ENCODE assay signal across 31 mouse cellular contexts in the genomic region with DNA sequence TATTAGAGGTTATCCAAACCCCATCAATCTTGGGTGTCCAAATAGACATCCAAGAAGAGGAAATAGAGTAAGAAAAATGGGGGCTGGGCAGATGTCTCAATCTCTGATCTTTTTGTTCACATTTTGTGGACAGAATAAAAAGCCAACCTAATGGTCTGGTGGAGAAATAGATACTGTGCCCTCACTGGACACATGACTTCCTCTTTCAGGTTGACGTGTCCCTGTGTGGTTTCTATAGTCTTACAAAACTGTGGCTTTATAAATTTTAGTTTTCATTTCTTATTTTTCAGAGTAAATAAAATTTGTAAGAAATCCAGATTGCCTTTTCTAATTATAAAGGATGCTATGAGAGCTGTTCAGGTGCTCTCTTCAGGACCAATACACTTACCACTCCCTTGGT. TPM values are rescaled to one million over a fixed set of nuclear protein-coding genes. Genes with fewer than 3 reads are reported as not detected.
DNase-seq lines count a peak whose midpoint lies in the region; ATAC-seq and TF ChIP-seq lines count a peak whose summit lies in the region.
"Had no signal": no experiment of that assay in that cellular context is flagged by ENCODE, and none has a peak within 500 bp of the region (broad histone marks: within the 10 kb centered on the region; RNA-seq: fewer than 3 reads in every experiment).

No protein-coding gene starts in this region.

- H3K36me3 ChIP-seq in liver, adult 2 months (ENCODE audit: control insufficient read depth, insufficient read depth, low read length): no peaks in the 10 kb centered on the region
- H3K36me3 ChIP-seq in liver, embryonic 12.5 days: no peaks in the 10 kb centered on the region
- H3K36me3 ChIP-seq: embryonic facial prominence, embryonic 13.5 days; forebrain, embryonic 12.5 days; heart, embryonic 10.5 days; hindbrain, embryonic 10.5 days; kidney, embryonic 15.5 days; limb, embryonic 15.5 days; stomach, embryonic 15.5 days had no signal

- DNase-seq in liver, adult 2 months (ENCODE audit: extremely low read depth, low read depth, low spot score): peak; percentile 39
- DNase-seq in B cell, adult 2 months: peak; percentile 25 to 40
- DNase-seq in cerebellum, adult 9-10 months: no peak
- no peak for DNase-seq in kidney, adult 11 months
- DNase-seq in layer of hippocampus, postnatal 14 days (ENCODE audit: low spot score in 2 of 2): no peak
- DNase-seq: adrenal gland, postnatal 25 days; cerebellum, adult 9-11 months; embryo, embryonic 11 days; gastrocnemius, postnatal 36 days; kidney, postnatal 4 days; left cerebral cortex, postnatal 4 days; lung, adult 18-20 months; lung, postnatal 10 days; right cerebral cortex, postnatal 14 days; spleen, adult 18-20 months; thymus, adult 2 months; thymus, postnatal 4 days had no signal

- H3K79me2 ChIP-seq in liver, adult 2 months (ENCODE audit: control insufficient read depth, insufficient read depth, low read length): no peaks in the 10 kb centered on the region

- H3K27me3 ChIP-seq in liver, adult 2 months (ENCODE audit: control insufficient read depth, insufficient read depth, low read length): no peaks in the 10 kb centered on the region
- no peaks in the 10 kb centered on the region for H3K27me3 ChIP-seq in liver, embryonic 12.5 days (replicated peaks)
- H3K27me3 ChIP-seq: embryonic facial prominence, embryonic 13.5 days; forebrain, embryonic 12.5 days; kidney, embryonic 15.5 days; limb, embryonic 15.5 days; stomach, embryonic 15.5 days had no signal

- no peak overlapping the region for H3K9ac ChIP-seq in liver, adult 2 months (ENCODE audit: low read depth, low read length)
- no peak overlapping the region for H3K9ac ChIP-seq in liver, embryonic 12.5 days
- H3K9ac ChIP-seq: embryonic facial prominence, embryonic 13.5 days; forebrain, embryonic 12.5 days; kidney, embryonic 15.5 days; limb, embryonic 15.5 days; stomach, embryonic 15.5 days had no signal

- TF ChIP-seq CTCF in liver, adult 2 months (IDR thresholded peaks at IDR 0.05; ENCODE audit: low read depth, low read length): no peak

- no peak overlapping the region for H3K4me3 ChIP-seq in liver, adult 2 months (ENCODE audit: insufficient read depth, low read depth, low read length)
- no peak overlapping the region for H3K4me3 ChIP-seq in liver, embryonic 12.5 days
- H3K4me3 ChIP-seq: embryonic facial prominence, embryonic 13.5 days; erythroblast, embryonic 14.5 days; forebrain, embryonic 12.5 days; heart, embryonic 10.5 days; hindbrain, embryonic 10.5 days; kidney, embryonic 15.5 days; limb, embryonic 15.5 days; stomach, embryonic 15.5 days had no signal

- TF ChIP-seq POLR2A in liver, adult 2 months (IDR thresholded peaks at IDR 0.05; ENCODE audit: extremely low read depth, insufficient read depth, low read length): no peak

- WGBS in liver, adult 2 months: 86% methylated on average over 1 of the region's 1 CpGs
- 35% methylated on average over 1 of the region's 1 CpGs for WGBS in liver, embryonic 12.5 days (ENCODE audit: insufficient replicate concordance)

- no peaks in the 10 kb centered on the region for H3K9me3 ChIP-seq in liver, embryonic 12.5 days (replicated peaks)
- H3K9me3 ChIP-seq: embryonic facial prominence, embryonic 13.5 days; forebrain, embryonic 12.5 days; heart, embryonic 10.5 days; hindbrain, embryonic 10.5 days; kidney, embryonic 15.5 days; limb, embryonic 15.5 days; stomach, embryonic 15.5 days had no signal

- no peak overlapping the region for H3K27ac ChIP-seq in liver, adult 2 months (replicated peaks; ENCODE audit: insufficient read depth, low read depth, low read length)
- H3K27ac ChIP-seq in liver, embryonic 12.5 days: no peak overlapping the region
- H3K27ac ChIP-seq: embryonic facial prominence, embryonic 13.5 days; forebrain, embryonic 12.5 days; heart, embryonic 10.5 days; hindbrain, embryonic 10.5 days; hindbrain, postnatal 0 days; kidney, embryonic 15.5 days; limb, embryonic 15.5 days; stomach, embryonic 15.5 days had no signal

- H3K4me2 ChIP-seq in liver, embryonic 12.5 days: no peak overlapping the region
- H3K4me2 ChIP-seq: embryonic facial prominence, embryonic 13.5 days; forebrain, embryonic 12.5 days; kidney, embryonic 15.5 days; limb, embryonic 15.5 days; stomach, embryonic 15.5 days had no signal

- H3K4me1 ChIP-seq in liver, adult 2 months (ENCODE audit: control insufficient read depth, insufficient read depth, low read length): no peaks in the 10 kb centered on the region
- H3K4me1 ChIP-seq in liver, embryonic 12.5 days: peaks cover 8% of the 10 kb centered on the region
- H3K4me1 ChIP-seq: embryonic facial prominence, embryonic 13.5 days; forebrain, embryonic 12.5 days; heart, embryonic 10.5 days; hindbrain, embryonic 10.5 days; kidney, embryonic 15.5 days; limb, embryonic 15.5 days; stomach, embryonic 15.5 days had no signal

- ATAC-seq in liver, embryonic 12.5 days: no peak
- peak; percentile 97 for ATAC-seq in granulocyte monocyte progenitor cell, adult 5-6 weeks (replicated peaks; ENCODE audit: poor library complexity, severe bottlenecking)
- ATAC-seq in monocyte, adult 5-6 weeks (replicated peaks; ENCODE audit: insufficient number of reproducible peaks, low FRiP score, low TSS enrichment, poor library complexity, severe bottlenecking): peak; percentile 96
- ATAC-seq: hindbrain, postnatal 0 days; intestine, embryonic 16.5 days had no signal

RNA-seq across cellular contexts. Expression of a gene that starts 22.3 kb away (rescaled TPM):
- 1.6 and 2.2 TPM in 2 replicates for total RNA-seq in liver, adult 2 months (2014; rRNA removed)
- polyA plus RNA-seq in liver, adult 2 months (2012; rRNA removed): 1.0 and 2.0 TPM in 2 replicates
- polyA plus RNA-seq in liver, embryonic 12.5 days (2016; fragmentation: Nextera tagmentation; extraction: Ambion mirVana): 1.6 TPM in 2 replicates
- total RNA-seq in granulocyte monocyte progenitor cell, adult 5-6 weeks (2014; fragmentation: Nextera tagmentation): 0.04 and 2.4 TPM in 2 replicates
- total RNA-seq in granulocyte monocyte progenitor cell, adult 5-6 weeks (2017): 0.31 and 0.34 TPM in 2 replicates
- total RNA-seq in monocyte, adult 5-6 weeks (2017): 16.7 to 74.3 TPM (median 20.7 TPM) in 3 replicates
- total RNA-seq in layer of hippocampus, postnatal 14 days (2021): 10 to 100 TPM in 1 of 2 experiments, 1 to 10 TPM in 1; 8.0 to 11.3 TPM
- polyA plus RNA-seq: C2C12; erythroblast, embryonic 14.5 days had no signal

RNA-seq across cellular contexts. Expression of a gene that starts 41.9 kb away (rescaled TPM):
- 1.2 and 1.7 TPM in 2 replicates for total RNA-seq in liver, adult 2 months (2014; rRNA removed)
- polyA plus RNA-seq in liver, adult 2 months (2012; rRNA removed): 0.40 and 0.43 TPM in 2 replicates
- polyA plus RNA-seq in liver, embryonic 12.5 days (2016; fragmentation: Nextera tagmentation; extraction: Ambion mirVana): 1.9 TPM in 2 replicates
- 77.9 and 81.0 TPM in 2 replicates for total RNA-seq in granulocyte monocyte progenitor cell, adult 5-6 weeks (2014; fragmentation: Nextera tagmentation)
- 132 and 146 TPM in 2 replicates for total RNA-seq in granulocyte monocyte progenitor cell, adult 5-6 weeks (2017)
- total RNA-seq in monocyte, adult 5-6 weeks (2017): 260 to 312 TPM (median 269 TPM) in 3 replicates
- under 1 TPM; 0.17 to 0.30 TPM for total RNA-seq in layer of hippocampus, postnatal 14 days (2021)
- total RNA-seq: hindbrain, postnatal 0 days had no signal
- polyA plus RNA-seq: C2C12; erythroblast, embryonic 14.5 days had no signal

Comparison
In these comparisons a context has a peak if more than half of its experiments do, and no peak if none do; other contexts are left out.
1. DNase-seq: peak in liver, adult 2 months (single experiment) and B cell, adult 2 months (2 of 2); none in cerebellum, adult 9-10 months (single experiment), kidney, adult 11 months (single experiment) and layer of hippocampus, postnatal 14 days (0 of 2).
2. RNA of a gene that starts 41.9 kb away (total RNA-seq): 260 to 312 TPM in monocyte, adult 5-6 weeks and 77.9 to 146 TPM in granulocyte monocyte progenitor cell, adult 5-6 weeks; 1.2 to 1.7 TPM in liver, adult 2 months and 0.17 to 0.30 TPM in layer of hippocampus, postnatal 14 days; every median in the first group is over 10 times any median in the second.